Mouse (Mus musculus): ENCODE measurements around the gene Ago3. TPM values are rescaled to one million over a fixed set of nuclear protein-coding genes. Genes with fewer than 3 reads are reported as not detected.
A peak's percentile ranks its signal among the peaks of the same experiment; 100 is the strongest.

Ago3 gene
- polyA plus RNA-seq, 1 experiment, result 13.3 TPM

GRCm38 (mm10) chr4:126309211-126309921 lies 120.0 kb downstream of the Ago3 start:
- no peak overlapping the region for H3K27ac ChIP-seq (ENCODE audit: insufficient read depth, low read length)
- no peak for TF ChIP-seq CTCF (IDR thresholded peaks at IDR 0.05; ENCODE audit: borderline replicate concordance, insufficient read depth, low read depth, low read length)
- no peak for TF ChIP-seq POLR2A (IDR thresholded peaks at IDR 0.05; ENCODE audit: borderline replicate concordance, insufficient read depth, low read length)
- no peak for DNase-seq
- WGBS, result 17% methylated on average over 20 of the region's 20 CpGs
- peak overlapping the region; percentile 79 for H3K4me3 ChIP-seq (replicated peaks; ENCODE audit: insufficient read depth, low read depth, low read length)
- H3K4me1 ChIP-seq (ENCODE audit: control insufficient read depth, insufficient read depth, low read length), result peaks cover 15% of the 10 kb centered on the region
- no peaks in the 10 kb centered on the region for H3K27me3 ChIP-seq (ENCODE audit: control insufficient read depth, insufficient read depth, low read length)

DNA sequence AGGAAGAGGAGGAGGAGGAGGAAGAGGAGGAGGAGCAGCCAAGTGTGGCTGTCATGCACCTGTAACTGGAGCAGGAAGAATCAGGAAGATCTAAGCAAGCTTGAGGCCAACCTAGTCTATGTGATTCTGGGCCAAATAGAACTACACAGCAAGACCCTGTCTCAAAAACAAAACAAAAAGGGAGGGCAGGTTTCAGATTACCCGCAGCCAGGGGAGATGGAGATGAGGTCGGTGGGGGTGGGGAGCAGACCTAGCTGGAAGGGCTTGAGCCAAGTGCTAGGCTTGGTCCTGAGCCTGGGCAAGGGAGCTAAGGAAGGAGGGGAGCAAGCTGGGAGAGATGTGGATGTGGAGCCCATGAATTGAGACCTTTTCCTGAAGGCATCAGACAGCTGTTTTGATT lies 122.5 kb downstream of the Ago3 start:
- DNase-seq, result no peak
- 32% methylated on average over 2 of the region's 2 CpGs for WGBS
- H3K27ac ChIP-seq (ENCODE audit: insufficient read depth, low read length), result no peak overlapping the region
- peaks cover 7% of the 10 kb centered on the region for H3K4me1 ChIP-seq (ENCODE audit: control insufficient read depth, insufficient read depth, low read length)
- TF ChIP-seq POLR2A (IDR thresholded peaks at IDR 0.05; ENCODE audit: borderline replicate concordance, insufficient read depth, low read length) (no peak), CTCF (IDR thresholded peaks at IDR 0.05; ENCODE audit: borderline replicate concordance, insufficient read depth, low read depth, low read length) (no peak)
- no peak overlapping the region for H3K4me3 ChIP-seq (replicated peaks; ENCODE audit: insufficient read depth, low read depth, low read length)
- no peaks in the 10 kb centered on the region for H3K27me3 ChIP-seq (ENCODE audit: control insufficient read depth, insufficient read depth, low read length)

- TF ChIP-seq POLR2A (IDR thresholded peaks at IDR 0.05; ENCODE audit: borderline replicate concordance, insufficient read depth, low read length) (no peak), CTCF (IDR thresholded peaks at IDR 0.05; ENCODE audit: borderline replicate concordance, insufficient read depth, low read depth, low read length) (no peak)
- 89% methylated on average over 6 of the region's 6 CpGs for WGBS
- H3K27ac ChIP-seq (ENCODE audit: insufficient read depth, low read length), result no peak overlapping the region
- DNase-seq, result no peak
- H3K4me1 ChIP-seq (ENCODE audit: control insufficient read depth, insufficient read depth, low read length), result peaks cover 10% of the 10 kb centered on the region
- no peak overlapping the region for H3K4me3 ChIP-seq (replicated peaks; ENCODE audit: insufficient read depth, low read depth, low read length)
- H3K27me3 ChIP-seq (ENCODE audit: control insufficient read depth, insufficient read depth, low read length), result no peaks in the 10 kb centered on the region
Observed at GRCm38 (mm10) chr4:126306058-126306457, 123.3 kb downstream of the Ago3 start.

DNA sequence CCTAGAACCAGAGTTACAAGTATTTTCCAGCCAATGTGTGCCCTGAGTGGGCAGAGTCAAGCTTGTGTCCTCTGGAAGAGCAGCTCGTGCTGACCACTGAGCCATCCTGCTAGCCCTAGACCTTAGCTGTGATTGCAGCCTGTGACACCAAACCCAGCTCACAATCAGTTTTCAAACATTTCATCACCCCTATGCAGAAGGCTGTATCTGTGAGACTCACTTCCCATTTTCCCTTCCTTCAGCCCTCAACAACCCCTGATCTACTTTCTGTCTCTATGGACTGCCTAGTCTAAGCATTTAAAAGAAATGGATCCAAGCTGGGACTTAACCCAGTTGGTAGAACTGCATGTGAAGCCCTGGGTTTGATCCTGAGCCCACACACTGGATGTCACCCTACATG lies 123.9 kb downstream of the Ago3 start:
- DNase-seq, result no peak
- WGBS, result 95% methylated on average over 1 of the region's 1 CpGs
- no peaks in the 10 kb centered on the region for H3K27me3 ChIP-seq (ENCODE audit: control insufficient read depth, insufficient read depth, low read length)

DNA sequence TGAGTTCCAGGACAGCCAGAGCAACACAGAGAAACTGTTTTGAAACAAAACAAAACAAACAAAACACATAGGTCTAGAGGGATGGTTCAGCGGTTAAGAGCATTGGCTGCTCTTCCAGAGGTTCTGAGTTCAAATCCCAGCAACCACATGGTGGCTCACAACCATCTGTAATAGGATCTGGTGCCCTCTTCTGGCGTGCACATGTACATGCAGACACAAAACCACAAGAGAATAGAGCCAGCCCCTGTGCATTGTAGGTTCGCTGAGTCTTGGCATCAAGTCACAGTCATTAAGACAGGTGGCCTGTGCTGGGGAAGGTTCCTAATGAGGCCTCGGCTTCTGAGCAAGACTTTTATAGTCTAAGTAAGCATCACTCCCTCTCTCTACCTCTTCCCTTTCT lies 125.5 kb downstream of the Ago3 start:
- 60% methylated on average over 4 of the region's 4 CpGs for WGBS
- peak; percentile 18; the same call in 1 of the 2 replicates for TF ChIP-seq CTCF (IDR thresholded peaks at IDR 0.05; ENCODE audit: borderline replicate concordance, insufficient read depth, low read depth, low read length)
- TF ChIP-seq POLR2A (IDR thresholded peaks at IDR 0.05; ENCODE audit: borderline replicate concordance, insufficient read depth, low read length), result no peak
- DNase-seq, result no peak
- Histone ChIP-seq H3K27ac (ENCODE audit: insufficient read depth, low read length) (no peak overlapping the region), H3K4me1 (ENCODE audit: control insufficient read depth, insufficient read depth, low read length) (peaks cover 5% of the 10 kb centered on the region), H3K4me3 (replicated peaks; ENCODE audit: insufficient read depth, low read depth, low read length) (no peak overlapping the region), H3K27me3 (ENCODE audit: control insufficient read depth, insufficient read depth, low read length) (no peaks in the 10 kb centered on the region)

More for the DNA sequence above, 123.9 kb downstream of the Ago3 start:
- TF ChIP-seq CTCF (IDR thresholded peaks at IDR 0.05; ENCODE audit: borderline replicate concordance, insufficient read depth, low read depth, low read length) (no peak), POLR2A (IDR thresholded peaks at IDR 0.05; ENCODE audit: borderline replicate concordance, insufficient read depth, low read length) (no peak)
- no peak overlapping the region for H3K27ac ChIP-seq (ENCODE audit: insufficient read depth, low read length)
- no peak overlapping the region for H3K4me3 ChIP-seq (replicated peaks; ENCODE audit: insufficient read depth, low read depth, low read length)
- peaks cover 10% of the 10 kb centered on the region for H3K4me1 ChIP-seq (ENCODE audit: control insufficient read depth, insufficient read depth, low read length)

- TF ChIP-seq CTCF (IDR thresholded peaks at IDR 0.05; ENCODE audit: borderline replicate concordance, insufficient read depth, low read depth, low read length) (no peak), POLR2A (IDR thresholded peaks at IDR 0.05; ENCODE audit: borderline replicate concordance, insufficient read depth, low read length) (no peak)
- H3K27ac ChIP-seq (ENCODE audit: insufficient read depth, low read length), result no peak overlapping the region
- H3K27me3 ChIP-seq (ENCODE audit: control insufficient read depth, insufficient read depth, low read length), result no peaks in the 10 kb centered on the region
- peak overlapping the region; percentile 9 for H3K4me3 ChIP-seq (replicated peaks; ENCODE audit: insufficient read depth, low read depth, low read length)
- DNase-seq, result peak; percentile 59 to 60
- 12% methylated on average over 27 of the region's 27 CpGs for WGBS
- peaks cover 9% of the 10 kb centered on the region for H3K4me1 ChIP-seq (ENCODE audit: control insufficient read depth, insufficient read depth, low read length)
Observed at GRCm38 (mm10) chr4:126301584-126302309, 127.6 kb downstream of the Ago3 start.

DNA sequence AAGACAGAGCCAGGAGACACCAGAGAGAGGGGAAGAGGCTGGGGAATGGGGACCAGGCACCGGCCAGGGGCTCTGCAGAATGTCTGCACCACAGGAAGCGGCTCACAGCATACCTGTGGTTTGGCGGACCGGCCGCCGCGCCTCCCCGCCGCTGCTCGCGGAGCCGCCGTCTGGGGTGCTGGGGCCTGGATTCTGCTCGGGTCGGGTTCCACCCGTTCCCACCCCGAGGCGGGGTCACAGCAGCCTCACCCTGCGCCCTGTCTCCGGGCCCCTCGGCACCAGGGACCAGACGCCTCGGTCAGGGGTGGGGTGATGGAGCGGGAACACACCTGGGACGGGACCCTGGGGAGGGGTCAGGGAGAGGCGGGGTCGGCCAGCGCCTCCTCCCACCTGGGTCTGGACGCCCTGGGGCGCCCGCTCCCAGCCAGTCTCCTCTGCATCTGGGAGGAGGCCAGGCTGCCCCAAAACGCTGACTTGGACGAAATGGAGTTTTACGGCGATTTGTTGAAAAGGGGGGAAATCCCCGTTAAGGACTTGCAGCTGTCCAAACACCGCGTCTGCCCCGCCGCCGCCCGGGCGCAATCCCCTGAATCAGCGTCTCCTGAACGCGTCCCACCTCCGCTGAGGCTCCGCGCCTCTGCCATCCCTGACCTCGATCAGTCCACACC lies 128.3 kb downstream of the Ago3 start:
- H3K4me3 ChIP-seq (replicated peaks; ENCODE audit: insufficient read depth, low read depth, low read length), result peak overlapping the region; percentile 9
- 6% methylated on average over 49 of the region's 50 CpGs for WGBS
- no peak overlapping the region for H3K27ac ChIP-seq (ENCODE audit: insufficient read depth, low read length)

More for the DNA sequence above, 128.3 kb downstream of the Ago3 start:
- no peaks in the 10 kb centered on the region for H3K27me3 ChIP-seq (ENCODE audit: control insufficient read depth, insufficient read depth, low read length)
- TF ChIP-seq POLR2A (IDR thresholded peaks at IDR 0.05; ENCODE audit: borderline replicate concordance, insufficient read depth, low read length) (no peak), CTCF (IDR thresholded peaks at IDR 0.05; ENCODE audit: borderline replicate concordance, insufficient read depth, low read depth, low read length) (no peak)
- DNase-seq, result no peak
- peaks cover 9% of the 10 kb centered on the region for H3K4me1 ChIP-seq (ENCODE audit: control insufficient read depth, insufficient read depth, low read length)
